22 mouse cellular contexts compared by ENCODE assay signal in the genomic region with DNA sequence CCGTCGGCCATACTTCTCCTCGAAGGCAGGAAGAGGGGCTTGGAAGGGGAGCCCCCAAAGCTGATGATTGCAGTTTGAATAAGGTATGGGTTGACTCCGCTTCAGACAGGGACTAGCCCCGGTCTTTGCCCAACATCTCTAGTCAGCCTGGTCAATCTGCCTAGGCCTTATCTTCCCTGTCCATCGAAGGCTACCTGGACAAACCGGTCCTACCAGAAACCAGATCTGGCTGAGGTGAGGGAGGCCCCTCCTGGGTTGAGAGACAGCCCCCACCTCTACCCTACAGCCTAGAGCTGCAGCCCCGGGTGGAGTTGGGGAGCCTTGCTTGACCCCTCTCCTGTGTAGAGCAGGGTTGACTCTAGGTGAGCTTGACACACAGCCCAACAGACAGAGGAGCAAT. TPM values are rescaled to one million over a fixed set of nuclear protein-coding genes. Genes with fewer than 3 reads are reported as not detected.
DNase-seq lines count a peak whose midpoint lies in the region; ATAC-seq and TF ChIP-seq lines count a peak whose summit lies in the region.
"Had no signal": no experiment of that assay in that cellular context is flagged by ENCODE, and none has a peak within 500 bp of the region (broad histone marks: within the 10 kb centered on the region; RNA-seq: fewer than 3 reads in every experiment).

No protein-coding gene starts in this region.

- no peak overlapping the region for H3K4me3 ChIP-seq in lung, adult 2 months (replicated peaks; ENCODE audit: extremely low read depth, low read depth, low read length)
- no peak overlapping the region for H3K4me3 ChIP-seq in kidney, embryonic 16.5 days (ENCODE audit: low read length)
- H3K4me3 ChIP-seq in liver, embryonic 11.5 days (ENCODE audit: low read depth, low read length), result no peak overlapping the region
- no peak overlapping the region for H3K4me3 ChIP-seq in neural tube, embryonic 15.5 days (replicated peaks)
- H3K4me3 ChIP-seq: erythroblast, embryonic 14.5 days; heart, embryonic 12.5 days; liver, embryonic 12.5 days had no signal

- ATAC-seq in kidney, embryonic 16.5 days (ENCODE audit: low FRiP score, low TSS enrichment), result peak; percentile 64
- no peak for ATAC-seq in liver, embryonic 11.5 days (replicated peaks; ENCODE audit: low FRiP score)
- ATAC-seq in neural tube, embryonic 15.5 days (ENCODE audit: low FRiP score), result no peak
- no peak for ATAC-seq in granulocyte monocyte progenitor cell, adult 5-6 weeks (replicated peaks; ENCODE audit: poor library complexity, severe bottlenecking)
- ATAC-seq: forebrain, postnatal 0 days; liver, embryonic 12.5 days had no signal

- no peak for TF ChIP-seq CTCF in lung, adult 2 months (IDR thresholded peaks at IDR 0.05; ENCODE audit: insufficient read depth, low read length)

- no peaks in the 10 kb centered on the region for H3K4me1 ChIP-seq in lung, adult 2 months (ENCODE audit: control insufficient read depth, insufficient read depth, low read length)
- H3K4me1 ChIP-seq in kidney, embryonic 16.5 days (ENCODE audit: insufficient read depth, low read length), result peaks cover 21% of the 10 kb centered on the region
- H3K4me1 ChIP-seq in liver, embryonic 11.5 days (replicated peaks; ENCODE audit: control insufficient read depth, insufficient read depth, low read length), result peaks cover 14% of the 10 kb centered on the region; the same call in 1 of the 2 replicates
- H3K4me1 ChIP-seq in neural tube, embryonic 15.5 days, result peaks cover 6% of the 10 kb centered on the region

- H3K27ac ChIP-seq in kidney, embryonic 16.5 days (ENCODE audit: low read length), result peak overlapping the region; percentile 54
- no peak overlapping the region for H3K27ac ChIP-seq in liver, embryonic 11.5 days (ENCODE audit: low read depth, low read length)
- no peak overlapping the region for H3K27ac ChIP-seq in neural tube, embryonic 15.5 days (replicated peaks)
- H3K27ac ChIP-seq: liver, embryonic 12.5 days had no signal

- H3K9me3 ChIP-seq in kidney, embryonic 16.5 days (ENCODE audit: low read length), result no peaks in the 10 kb centered on the region
- no peaks in the 10 kb centered on the region for H3K9me3 ChIP-seq in liver, embryonic 11.5 days (ENCODE audit: control insufficient read depth, low read length)
- no peaks in the 10 kb centered on the region for H3K9me3 ChIP-seq in neural tube, embryonic 15.5 days (replicated peaks)
- H3K9me3 ChIP-seq: heart, embryonic 12.5 days; liver, embryonic 12.5 days had no signal

- DNase-seq in lung, adult 2 months, result peak; percentile 7
- DNase-seq in lung, postnatal 4 days, result no peak
- peak; percentile 17 for DNase-seq in lung, postnatal 25 days (ENCODE audit: low spot score)
- no peak for DNase-seq in liver, embryonic 11.5 days (ENCODE audit: low spot score)
- DNase-seq: adrenal gland, postnatal 10 days; B cell, adult 2 months; cerebellum, adult 9-10 months; forebrain, postnatal 0 days; gastrocnemius, postnatal 14 days; right cerebral cortex, postnatal 14 days; thymus, adult 2 months had no signal

- H3K27me3 ChIP-seq in kidney, embryonic 16.5 days (ENCODE audit: insufficient read depth, low read length), result peaks cover 17% of the 10 kb centered on the region
- H3K27me3 ChIP-seq in liver, embryonic 11.5 days (replicated peaks; ENCODE audit: control insufficient read depth, insufficient read depth, low read length), result peaks cover 47% of the 10 kb centered on the region
- H3K27me3 ChIP-seq in neural tube, embryonic 15.5 days (replicated peaks), result peaks cover 41% of the 10 kb centered on the region

- H3K4me2 ChIP-seq in kidney, embryonic 16.5 days (replicated peaks; ENCODE audit: low read depth, low read length), result no peak overlapping the region
- no peak overlapping the region for H3K4me2 ChIP-seq in liver, embryonic 11.5 days
- no peak overlapping the region for H3K4me2 ChIP-seq in neural tube, embryonic 15.5 days
- H3K4me2 ChIP-seq: heart, embryonic 12.5 days; liver, embryonic 12.5 days had no signal

- WGBS in lung, adult 2 months, result 69% methylated on average over 8 of the region's 8 CpGs
- WGBS in kidney, embryonic 16.5 days, result 71% methylated on average over 8 of the region's 8 CpGs
- WGBS in liver, embryonic 11.5 days, result 70% methylated on average over 8 of the region's 8 CpGs
- WGBS in neural tube, embryonic 15.5 days, result 79% methylated on average over 8 of the region's 8 CpGs

- H3K36me3 ChIP-seq in kidney, embryonic 16.5 days (ENCODE audit: insufficient read depth, low read length), result no peaks in the 10 kb centered on the region
- no peaks in the 10 kb centered on the region for H3K36me3 ChIP-seq in liver, embryonic 11.5 days (ENCODE audit: control insufficient read depth, insufficient read depth, low read length)
- no peaks in the 10 kb centered on the region for H3K36me3 ChIP-seq in neural tube, embryonic 15.5 days
- H3K36me3 ChIP-seq: heart, embryonic 12.5 days; liver, embryonic 12.5 days had no signal

- no peak for TF ChIP-seq POLR2A in lung, adult 2 months (IDR thresholded peaks at IDR 0.05; ENCODE audit: borderline replicate concordance, extremely low read depth, low read depth, low read length)

- H3K9ac ChIP-seq in kidney, embryonic 16.5 days (replicated peaks; ENCODE audit: low read length), result no peak overlapping the region
- no peak overlapping the region for H3K9ac ChIP-seq in liver, embryonic 11.5 days (ENCODE audit: low read depth, low read length)
- no peak overlapping the region for H3K9ac ChIP-seq in neural tube, embryonic 15.5 days (replicated peaks)
- H3K9ac ChIP-seq: forebrain, postnatal 0 days; heart, embryonic 12.5 days; liver, embryonic 12.5 days had no signal

RNA-seq across cellular contexts. Expression of gene Dnajb8, which starts 11.9 kb away (rescaled TPM):
- polyA plus RNA-seq in lung, adult 2 months (2012; rRNA removed), result not detected in 2 replicates
- not detected in 2 replicates for polyA plus RNA-seq in kidney, embryonic 16.5 days (2015; fragmentation: Nextera tagmentation; extraction: Ambion mirVana)
- not detected in 2 replicates for polyA plus RNA-seq in liver, embryonic 11.5 days (2014; fragmentation: Nextera tagmentation; extraction: Ambion mirVana)
- not detected in 2 replicates for polyA plus RNA-seq in neural tube, embryonic 15.5 days (2015; fragmentation: Nextera tagmentation; extraction: Ambion mirVana)
- total RNA-seq in granulocyte monocyte progenitor cell, adult 5-6 weeks (2014; fragmentation: Nextera tagmentation), result not detected in 2 replicates
- total RNA-seq in granulocyte monocyte progenitor cell, adult 5-6 weeks (2017), result not detected in 2 replicates
- total RNA-seq: adrenal gland, postnatal 10 days; ES-E14; forebrain, postnatal 0 days; gastrocnemius, postnatal 14 days; layer of hippocampus, adult 8-10 months; left cerebral cortex, postnatal 14 days; megakaryocyte-erythroid progenitor cell, adult 5-6 weeks had no signal
- polyA plus RNA-seq: erythroblast, embryonic 14.5 days; forebrain, postnatal 0 days; heart, embryonic 12.5 days; hindbrain, embryonic 11.5 days; liver, embryonic 12.5 days; thymus, adult 2 months had no signal

RNA-seq across cellular contexts. Expression of gene Gata2, which starts 40.3 kb away (rescaled TPM):
- 184 and 333 TPM in 2 replicates for polyA plus RNA-seq in lung, adult 2 months (2012; rRNA removed)
- polyA plus RNA-seq in kidney, embryonic 16.5 days (2015; fragmentation: Nextera tagmentation; extraction: Ambion mirVana), result 66.3 and 68.9 TPM in 2 replicates
- 13.3 and 15.9 TPM in 2 replicates for polyA plus RNA-seq in liver, embryonic 11.5 days (2014; fragmentation: Nextera tagmentation; extraction: Ambion mirVana)
- polyA plus RNA-seq in neural tube, embryonic 15.5 days (2015; fragmentation: Nextera tagmentation; extraction: Ambion mirVana), result 7.2 and 14.3 TPM in 2 replicates
- 21.0 and 27.1 TPM in 2 replicates for total RNA-seq in granulocyte monocyte progenitor cell, adult 5-6 weeks (2014; fragmentation: Nextera tagmentation)
- 3.2 and 6.4 TPM in 2 replicates for total RNA-seq in granulocyte monocyte progenitor cell, adult 5-6 weeks (2017)

Comparison
In these comparisons a context has a peak if more than half of its experiments do, and no peak if none do; other contexts are left out.
1. DNase-seq: peak in lung, adult 2 months (single experiment) and lung, postnatal 25 days (single experiment); none in lung, postnatal 4 days (0 of 2) and liver, embryonic 11.5 days (single experiment).